Mouse (Mus musculus): ENCODE measurements at regions not wholly inside any gene's neighbourhood (a gene's known extent, or its start where the extent isn't known, plus 50 kb on each side); places are given as distances from the start of the nearest gene placed in this dataset.

DNA sequence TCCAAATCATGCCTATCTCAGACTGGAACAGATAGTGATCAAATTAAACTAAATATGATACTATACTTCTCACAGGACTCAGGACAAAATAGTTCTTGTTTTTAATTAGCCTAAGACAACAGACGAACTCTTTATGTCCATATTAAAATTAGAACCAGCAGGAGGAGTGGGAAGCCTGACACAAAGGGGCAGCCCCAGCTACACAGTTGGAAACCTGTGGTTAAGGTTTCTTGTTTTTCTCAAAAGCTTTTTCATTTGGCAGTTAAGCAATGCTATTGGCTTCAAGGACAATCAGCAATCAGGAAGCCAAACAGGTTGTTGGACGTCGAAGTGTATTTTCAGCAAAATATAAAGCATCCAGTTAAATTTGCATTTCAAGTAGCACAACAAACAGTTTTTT is 96.1 kb upstream of the Gm4737 start:
- H3K9ac ChIP-seq (ENCODE audit: low read length), result no peak overlapping the region
- H3K4me1 ChIP-seq (replicated peaks; ENCODE audit: control insufficient read depth, insufficient read depth, low read length), result no peaks in the 10 kb centered on the region
- H3K9me3 ChIP-seq (ENCODE audit: control insufficient read depth, low read length), result no peaks in the 10 kb centered on the region
- WGBS, result 82% methylated on average over 3 of the region's 3 CpGs
- H3K4me3 ChIP-seq (ENCODE audit: low read depth, low read length), result no peak overlapping the region
- H3K4me2 ChIP-seq (ENCODE audit: low read length), result no peak overlapping the region
- DNase-seq (ENCODE audit: low spot score) (no peak), ATAC-seq (replicated peaks; ENCODE audit: low FRiP score, low TSS enrichment, low read depth) (no peak)
- H3K36me3 ChIP-seq (ENCODE audit: control insufficient read depth, insufficient read depth, low read length), result no peaks in the 10 kb centered on the region
- H3K27me3 ChIP-seq (replicated peaks; ENCODE audit: control insufficient read depth, insufficient read depth, low read length), result no peaks in the 10 kb centered on the region
- H3K27ac ChIP-seq (ENCODE audit: low read depth), result no peak overlapping the region

DNA sequence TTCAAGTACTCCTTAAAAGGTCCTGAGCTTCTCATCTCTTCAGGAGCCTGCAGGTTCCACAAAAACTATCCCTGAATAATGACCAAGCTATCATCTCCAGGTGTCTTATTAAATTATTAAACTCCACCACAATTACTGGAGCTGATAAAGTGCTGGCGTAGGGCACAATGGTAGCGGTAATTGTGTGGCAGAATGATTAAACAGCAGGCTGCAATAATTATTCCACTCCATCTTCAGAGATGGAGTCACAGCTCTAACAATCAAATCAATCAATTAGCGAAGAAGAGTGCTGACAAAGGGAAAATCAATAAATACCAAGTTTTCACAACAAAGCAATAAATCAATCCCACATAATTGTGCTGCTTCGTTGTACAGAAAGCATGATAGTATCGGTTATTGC is 90.7 kb upstream of the Gm4737 start:
- Histone ChIP-seq H3K4me2 (ENCODE audit: low read length) (no peak overlapping the region), H3K36me3 (ENCODE audit: control insufficient read depth, insufficient read depth, low read length) (no peaks in the 10 kb centered on the region), H3K27me3 (replicated peaks; ENCODE audit: control insufficient read depth, insufficient read depth, low read length) (no peaks in the 10 kb centered on the region), H3K27ac (ENCODE audit: low read depth) (no peak overlapping the region), H3K9ac (ENCODE audit: low read length) (no peak overlapping the region), H3K4me3 (ENCODE audit: low read depth, low read length) (no peak overlapping the region), H3K4me1 (replicated peaks; ENCODE audit: control insufficient read depth, insufficient read depth, low read length) (no peaks in the 10 kb centered on the region), H3K9me3 (ENCODE audit: control insufficient read depth, low read length) (no peaks in the 10 kb centered on the region)
- DNase-seq (ENCODE audit: low spot score) (no peak), ATAC-seq (replicated peaks; ENCODE audit: low FRiP score, low TSS enrichment, low read depth) (no peak)
- 82% methylated on average over 5 of the region's 5 CpGs for WGBS

DNA sequence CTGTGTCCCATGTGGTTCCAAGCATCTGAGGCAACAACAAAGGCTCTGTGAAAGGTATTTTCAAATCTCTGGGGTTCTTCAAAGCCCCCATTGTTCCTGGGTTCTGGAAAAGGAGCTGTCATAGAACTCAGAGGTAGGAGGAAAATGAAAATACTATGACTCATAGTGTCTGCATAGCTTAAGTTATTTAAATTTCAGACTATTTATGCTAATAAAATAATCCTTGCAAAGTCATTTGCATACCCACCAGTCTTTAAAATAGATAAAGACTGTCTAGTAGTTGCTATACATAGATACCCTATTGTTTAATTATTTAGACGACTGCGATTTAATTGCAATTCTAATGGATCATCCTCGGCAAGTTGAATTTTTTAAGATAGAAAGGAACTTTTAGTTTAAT is 73.9 kb upstream of the Gm4737 start:
- no peak overlapping the region for H3K27ac ChIP-seq (ENCODE audit: low read depth)
- ATAC-seq (replicated peaks; ENCODE audit: low FRiP score, low TSS enrichment, low read depth) (no peak), DNase-seq (ENCODE audit: low spot score) (no peak)
- no peak overlapping the region for H3K4me3 ChIP-seq (ENCODE audit: low read depth, low read length)
- H3K4me1 ChIP-seq (replicated peaks; ENCODE audit: control insufficient read depth, insufficient read depth, low read length), result no peaks in the 10 kb centered on the region
- H3K9me3 ChIP-seq (ENCODE audit: control insufficient read depth, low read length), result no peaks in the 10 kb centered on the region
- no peaks in the 10 kb centered on the region for H3K36me3 ChIP-seq (ENCODE audit: control insufficient read depth, insufficient read depth, low read length)
- WGBS, result 80% methylated on average over 3 of the region's 3 CpGs
- no peak overlapping the region for H3K9ac ChIP-seq (ENCODE audit: low read length)
- no peaks in the 10 kb centered on the region for H3K27me3 ChIP-seq (replicated peaks; ENCODE audit: control insufficient read depth, insufficient read depth, low read length)
- no peak overlapping the region for H3K4me2 ChIP-seq (ENCODE audit: low read length)

DNA sequence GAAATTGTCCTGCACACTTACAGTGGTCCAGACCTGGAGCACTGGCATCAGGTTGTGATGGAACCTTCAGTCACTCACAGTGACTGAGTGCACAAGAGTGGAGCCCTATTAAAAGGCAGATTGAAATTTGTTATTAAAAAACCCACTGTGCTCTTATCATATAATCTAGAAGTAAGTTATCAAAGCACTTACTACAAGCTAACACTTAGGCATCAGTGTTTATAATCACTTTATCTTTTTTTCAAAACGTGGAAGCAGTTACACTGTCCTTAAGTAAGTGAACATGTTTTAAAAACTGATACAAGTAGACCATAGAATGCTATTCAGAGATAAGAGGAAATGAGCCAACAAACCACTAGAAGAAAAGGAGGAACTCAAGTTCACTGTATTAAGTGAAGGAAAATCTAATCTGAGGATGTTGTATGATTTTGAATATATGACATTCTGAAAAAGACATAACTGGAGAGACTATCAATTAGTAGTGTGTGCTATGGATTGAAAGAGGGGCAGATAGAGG is 68.3 kb upstream of the Gm4737 start:
- no peak for DNase-seq (ENCODE audit: low spot score)

DNA sequence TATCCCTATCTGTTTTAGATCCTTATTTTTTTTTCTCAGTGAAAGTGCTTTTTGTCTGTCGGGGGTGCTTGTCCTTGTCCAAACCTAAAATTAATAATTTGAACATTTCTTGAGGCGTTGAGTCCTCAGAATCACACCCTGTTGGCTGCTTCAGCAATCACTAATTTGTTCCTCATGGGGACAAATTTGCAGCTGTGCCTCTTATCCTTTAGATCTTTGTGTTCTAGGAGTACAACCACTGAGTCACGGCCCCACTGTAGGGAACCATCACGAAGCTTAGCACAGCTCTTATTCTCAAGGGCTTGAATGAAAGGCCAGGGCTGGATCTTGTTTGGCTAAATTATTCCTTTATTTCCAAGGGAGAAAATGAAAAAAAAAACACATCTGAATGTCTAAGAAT is 57.6 kb upstream of the Gm4737 start:
- DNase-seq (ENCODE audit: low spot score) (no peak), ATAC-seq (replicated peaks; ENCODE audit: low FRiP score, low TSS enrichment, low read depth) (no peak)
- no peaks in the 10 kb centered on the region for H3K36me3 ChIP-seq (ENCODE audit: control insufficient read depth, insufficient read depth, low read length)
- H3K4me1 ChIP-seq (replicated peaks; ENCODE audit: control insufficient read depth, insufficient read depth, low read length), result no peaks in the 10 kb centered on the region
- 85% methylated on average over 4 of the region's 4 CpGs for WGBS
- H3K4me2 ChIP-seq (ENCODE audit: low read length), result no peak overlapping the region
- H3K27ac ChIP-seq (ENCODE audit: low read depth), result no peak overlapping the region
- H3K9ac ChIP-seq (ENCODE audit: low read length), result no peak overlapping the region
- H3K4me3 ChIP-seq (ENCODE audit: low read depth, low read length), result no peak overlapping the region
- H3K27me3 ChIP-seq (replicated peaks; ENCODE audit: control insufficient read depth, insufficient read depth, low read length), result no peaks in the 10 kb centered on the region
- no peaks in the 10 kb centered on the region for H3K9me3 ChIP-seq (ENCODE audit: control insufficient read depth, low read length)

More for the DNA sequence above, 68.3 kb upstream of the Gm4737 start:
- H3K27me3 ChIP-seq (replicated peaks; ENCODE audit: control insufficient read depth, insufficient read depth, low read length), result no peaks in the 10 kb centered on the region
- H3K36me3 ChIP-seq (ENCODE audit: control insufficient read depth, insufficient read depth, low read length), result no peaks in the 10 kb centered on the region
- H3K27ac ChIP-seq (ENCODE audit: low read depth), result no peak overlapping the region
- ATAC-seq (replicated peaks; ENCODE audit: low FRiP score, low TSS enrichment, low read depth), result no peak
- 44% methylated on average over 1 of the region's 1 CpGs for WGBS
- H3K4me3 ChIP-seq (ENCODE audit: low read depth, low read length), result no peak overlapping the region
- no peak overlapping the region for H3K9ac ChIP-seq (ENCODE audit: low read length)
- H3K4me2 ChIP-seq (ENCODE audit: low read length), result no peak overlapping the region
- H3K9me3 ChIP-seq (ENCODE audit: control insufficient read depth, low read length), result no peaks in the 10 kb centered on the region
- H3K4me1 ChIP-seq (replicated peaks; ENCODE audit: control insufficient read depth, insufficient read depth, low read length), result no peaks in the 10 kb centered on the region

DNA sequence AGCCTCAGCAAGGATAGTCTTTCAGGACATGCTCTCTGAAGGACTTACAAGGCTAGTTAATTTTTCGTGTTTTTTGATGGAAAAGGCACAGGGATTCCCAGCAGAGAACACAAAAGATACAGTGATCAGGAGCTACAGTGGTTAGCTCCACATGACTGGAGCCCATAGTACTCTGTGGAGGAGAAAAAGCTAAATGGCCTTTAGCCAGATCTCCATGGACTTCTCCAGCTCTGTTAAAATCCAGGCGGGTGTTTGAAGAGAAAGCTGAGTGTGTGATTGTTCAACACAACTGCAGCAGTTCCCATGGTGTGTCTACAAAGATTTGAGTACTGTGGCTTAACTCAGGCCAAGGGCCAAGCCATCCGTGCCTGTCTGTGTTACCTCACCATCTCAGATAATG is 57.0 kb upstream of the Gm4737 start:
- Histone ChIP-seq H3K4me1 (replicated peaks; ENCODE audit: control insufficient read depth, insufficient read depth, low read length) (no peaks in the 10 kb centered on the region), H3K4me2 (ENCODE audit: low read length) (no peak overlapping the region), H3K27ac (ENCODE audit: low read depth) (no peak overlapping the region), H3K9ac (ENCODE audit: low read length) (no peak overlapping the region), H3K4me3 (ENCODE audit: low read depth, low read length) (no peak overlapping the region), H3K36me3 (ENCODE audit: control insufficient read depth, insufficient read depth, low read length) (no peaks in the 10 kb centered on the region), H3K9me3 (ENCODE audit: control insufficient read depth, low read length) (no peaks in the 10 kb centered on the region), H3K27me3 (replicated peaks; ENCODE audit: control insufficient read depth, insufficient read depth, low read length) (no peaks in the 10 kb centered on the region)
- WGBS, result 74% methylated on average over 3 of the region's 3 CpGs
- DNase-seq (ENCODE audit: low spot score) (no peak), ATAC-seq (replicated peaks; ENCODE audit: low FRiP score, low TSS enrichment, low read depth) (no peak)

DNA sequence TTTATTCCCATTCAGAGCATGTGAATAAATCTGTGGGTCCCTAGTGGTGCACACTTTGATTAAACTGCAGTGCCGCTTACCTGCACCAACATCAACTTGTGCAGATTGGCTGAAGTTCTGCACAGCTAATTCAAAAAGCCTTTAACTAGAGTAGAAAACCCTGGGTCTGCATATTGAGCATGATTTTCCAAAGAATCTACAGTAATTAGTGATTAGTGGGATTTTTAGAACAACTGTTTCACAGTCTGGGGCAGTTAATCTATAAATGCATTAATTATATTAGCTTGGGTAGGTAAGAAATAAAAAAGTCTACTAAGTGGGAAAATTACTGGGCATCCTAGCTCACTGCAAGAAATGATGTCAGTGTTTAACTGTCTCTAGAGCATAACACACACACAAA is 50.2 kb upstream of the Gm4737 start:
- no peak for DNase-seq (ENCODE audit: low spot score)
- 87% methylated on average over 1 of the region's 1 CpGs for WGBS
- H3K9me3 ChIP-seq (ENCODE audit: control insufficient read depth, low read length), result no peaks in the 10 kb centered on the region
- no peak overlapping the region for H3K4me3 ChIP-seq (ENCODE audit: low read depth, low read length)
- H3K27me3 ChIP-seq (replicated peaks; ENCODE audit: control insufficient read depth, insufficient read depth, low read length), result no peaks in the 10 kb centered on the region
- H3K4me2 ChIP-seq (ENCODE audit: low read length), result no peak overlapping the region
- no peaks in the 10 kb centered on the region for H3K4me1 ChIP-seq (replicated peaks; ENCODE audit: control insufficient read depth, insufficient read depth, low read length)
- no peak for ATAC-seq (replicated peaks; ENCODE audit: low FRiP score, low TSS enrichment, low read depth)
- H3K27ac ChIP-seq (ENCODE audit: low read depth), result no peak overlapping the region
- no peak overlapping the region for H3K9ac ChIP-seq (ENCODE audit: low read length)
- no peaks in the 10 kb centered on the region for H3K36me3 ChIP-seq (ENCODE audit: control insufficient read depth, insufficient read depth, low read length)

Measured in intestine, embryonic 14.5 days (tissue).